Mouse (Mus musculus) ES-Bruce4 (cell line): ENCODE measurements at regions not wholly inside any gene's neighbourhood (a gene's known extent, or its start where the extent isn't known, plus 50 kb on each side); places are given as distances from the start of the nearest gene placed in this dataset.

Experiments
- H3K27ac ChIP-seq: 2 replicates; pipeline ENCODE4 v1.5.1; 2012; ENCODE audit warnings: low read length, inconsistent platforms; ENCODE audit not compliant: insufficient read depth
- H3K27me3 ChIP-seq: 2 replicates; pipeline ENCODE4 v1.6.1; 2012; ENCODE audit warnings: mild to moderate bottlenecking, low read length, inconsistent platforms; ENCODE audit not compliant: control insufficient read depth, poor library complexity, insufficient read depth, severe bottlenecking
- H3K36me3 ChIP-seq: 2 replicates; pipeline ENCODE4 v1.6.1; 2012; ENCODE audit warnings: inconsistent platforms, mild to moderate bottlenecking, low read length, moderate library complexity; ENCODE audit not compliant: control insufficient read depth, poor library complexity, insufficient read depth, severe bottlenecking
- H3K4me1 ChIP-seq: one replicate; pipeline ENCODE4 v1.8.1; 2011; ENCODE audit warnings: low read length; ENCODE audit not compliant: control insufficient read depth, insufficient read depth
- H3K4me3 ChIP-seq: 2 replicates; pipeline ENCODE4 v1.5.1; 2011; ENCODE audit warnings: low read depth, mild to moderate bottlenecking, low read length
- H3K9ac ChIP-seq: 2 replicates; pipeline ENCODE4 v1.6.1; 2012; ENCODE audit warnings: low read depth, mild to moderate bottlenecking, inconsistent platforms; ENCODE audit not compliant: poor library complexity, severe bottlenecking
- H3K9me3 ChIP-seq: replicated peaks from 2 replicates; pipeline ENCODE4 v1.6.1; 2012; ENCODE audit warnings: mild to moderate bottlenecking, low read length, inconsistent platforms; ENCODE audit not compliant: control insufficient read depth, poor library complexity, insufficient read depth, severe bottlenecking
- CTCF ChIP-seq: IDR thresholded peaks from one replicate; pipeline ENCODE4 v1.8.1; 2011; ENCODE audit warnings: low read depth, low read length
- EP300 ChIP-seq: IDR thresholded peaks from 2 replicates; pipeline ENCODE4 v1.6.1; 2011; ENCODE audit warnings: low read depth, low read length; ENCODE audit not compliant: insufficient read depth
- POLR2A ChIP-seq: IDR thresholded peaks from one replicate; pipeline ENCODE4 v1.8.1; 2011; ENCODE audit warnings: low read length; ENCODE audit not compliant: insufficient read depth

- Histone ChIP-seq H3K9me3 (no peaks in the 10 kb centered on the region), H3K4me1 (peaks cover 2% of the 10 kb centered on the region), H3K9ac (no peak overlapping the region), H3K27me3 (no peaks in the 10 kb centered on the region; the same call in 1 of the 2 replicates), H3K36me3 (no peaks in the 10 kb centered on the region), H3K4me3 (no peak overlapping the region), H3K27ac (no peak overlapping the region)
- TF ChIP-seq CTCF (no peak), POLR2A (no peak), EP300 (no peak)
These were observed 342.3 kb downstream of the Foxo1 start for GRCm38 (mm10) chr3:52610466-52610865.

- Histone ChIP-seq H3K9me3 (no peaks in the 10 kb centered on the region), H3K4me1 (peaks cover 2% of the 10 kb centered on the region), H3K4me3 (no peak overlapping the region), H3K9ac (no peak overlapping the region), H3K27ac (no peak overlapping the region), H3K27me3 (no peaks in the 10 kb centered on the region; the same call in 1 of the 2 replicates), H3K36me3 (no peaks in the 10 kb centered on the region)
- TF ChIP-seq POLR2A = no peak
- no peak for TF ChIP-seq EP300
- no peak for TF ChIP-seq CTCF
These were observed 339.9 kb downstream of the Foxo1 start for GRCm38 (mm10) chr3:52608086-52608426.

DNA sequence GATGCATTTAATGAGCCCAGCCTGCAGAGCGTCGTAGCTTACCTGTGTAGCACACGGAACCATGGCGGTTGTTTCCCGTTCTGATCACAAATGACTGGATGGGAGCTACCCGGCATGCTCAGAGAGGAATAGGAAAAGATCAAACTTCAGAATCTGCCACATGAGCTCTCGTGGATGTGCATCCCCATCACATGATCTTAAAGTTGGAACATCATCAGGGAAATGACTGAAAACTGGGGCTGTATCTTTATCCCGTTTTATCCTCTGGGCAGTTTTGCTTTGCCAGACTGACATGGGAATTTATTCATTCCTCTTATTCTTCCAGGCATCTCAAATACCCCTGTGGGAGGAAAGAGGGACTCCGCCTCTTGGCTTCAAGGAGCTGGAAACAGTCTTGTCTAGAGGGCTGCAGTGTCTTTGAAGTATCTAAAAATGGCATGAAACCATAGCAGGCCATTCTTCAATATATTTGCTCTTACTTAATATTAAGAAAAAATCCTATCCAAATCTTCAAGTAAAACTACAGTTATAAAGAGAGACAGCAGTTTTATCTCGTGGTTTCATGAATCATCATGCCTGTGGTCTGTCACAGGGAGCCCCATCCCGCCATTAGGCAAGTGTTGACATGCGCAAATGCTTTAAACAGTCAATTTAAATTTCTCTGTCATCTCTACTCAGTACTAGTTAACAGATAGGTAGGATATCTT lies 339.4 kb downstream of the Foxo1 start:
- TF ChIP-seq CTCF (no peak), POLR2A (no peak), EP300 (no peak)
- H3K36me3 ChIP-seq = no peaks in the 10 kb centered on the region
- H3K4me3 ChIP-seq = no peak overlapping the region
- no peaks in the 10 kb centered on the region; the same call in 1 of the 2 replicates for H3K27me3 ChIP-seq
- no peak overlapping the region for H3K27ac ChIP-seq
- H3K4me1 ChIP-seq = peaks cover 2% of the 10 kb centered on the region
- H3K9me3 ChIP-seq = no peaks in the 10 kb centered on the region
- no peak overlapping the region for H3K9ac ChIP-seq

- Histone ChIP-seq H3K4me1 (peaks cover 2% of the 10 kb centered on the region), H3K27me3 (no peaks in the 10 kb centered on the region; the same call in 1 of the 2 replicates), H3K4me3 (no peak overlapping the region), H3K36me3 (no peaks in the 10 kb centered on the region), H3K9me3 (no peaks in the 10 kb centered on the region), H3K9ac (no peak overlapping the region), H3K27ac (no peak overlapping the region)
- peak; percentile 58; the same call in 1 of the 2 replicates for TF ChIP-seq EP300
- no peak for TF ChIP-seq POLR2A
These were observed 337.2 kb downstream of the Foxo1 start for GRCm38 (mm10) chr3:52605261-52605771.

GRCm38 (mm10) chr3:52603244-52603704 lies 335.1 kb downstream of the Foxo1 start:
- Histone ChIP-seq H3K36me3 (no peaks in the 10 kb centered on the region), H3K4me3 (no peak overlapping the region), H3K27me3 (no peaks in the 10 kb centered on the region), H3K9me3 (no peaks in the 10 kb centered on the region), H3K4me1 (peaks cover 2% of the 10 kb centered on the region), H3K27ac (peak overlapping the region; percentile 60), H3K9ac (no peak overlapping the region)
- TF ChIP-seq POLR2A (no peak), EP300 (peak; percentile 53; the same call in 1 of the 2 replicates)

DNA sequence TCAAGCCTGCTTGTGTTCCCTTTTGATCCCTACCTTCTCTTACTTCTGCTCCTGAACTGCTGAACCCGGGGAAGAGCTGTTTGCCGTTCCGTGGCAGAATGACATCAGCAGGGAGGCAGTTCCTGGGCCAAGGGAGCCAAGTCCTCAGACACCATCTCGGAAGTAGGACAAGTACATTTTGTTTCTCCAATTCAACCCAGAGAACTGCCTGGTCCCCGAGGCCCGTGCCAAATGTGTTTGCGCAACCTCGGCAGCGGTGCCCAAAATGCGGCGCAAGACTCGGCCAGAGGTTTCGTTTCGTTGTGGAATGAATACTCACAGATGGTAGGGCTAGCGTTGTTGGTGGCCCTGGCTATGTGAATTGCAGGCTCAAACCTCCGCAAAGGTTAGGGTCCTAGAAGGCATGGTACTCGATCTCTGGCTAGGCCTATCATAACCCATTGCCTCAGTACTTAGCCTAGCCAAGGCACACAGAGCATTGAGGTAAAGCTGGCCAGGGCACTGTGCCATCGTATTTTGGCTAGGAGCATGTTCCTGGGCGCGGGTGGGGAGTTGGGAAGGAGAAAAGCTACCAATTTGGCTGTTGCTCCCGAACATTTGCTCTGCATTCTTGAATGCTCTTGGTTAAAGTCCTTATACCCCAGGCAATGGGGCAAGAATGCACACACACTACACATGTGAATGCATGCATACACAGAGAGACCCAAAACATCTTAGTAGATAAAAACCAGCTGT lies 333.0 kb downstream of the Foxo1 start:
- Histone ChIP-seq H3K4me1 (peaks cover 2% of the 10 kb centered on the region), H3K27ac (no peak overlapping the region), H3K9ac (no peak overlapping the region), H3K27me3 (no peaks in the 10 kb centered on the region), H3K4me3 (no peak overlapping the region), H3K9me3 (no peaks in the 10 kb centered on the region), H3K36me3 (no peaks in the 10 kb centered on the region)
- TF ChIP-seq CTCF (no peak), POLR2A (no peak), EP300 (no peak)
